Mouse (Mus musculus): ENCODE measurements at regions not wholly inside any gene's neighbourhood (a gene's known extent, or its start where the extent isn't known, plus 50 kb on each side); places are given as distances from the start of the nearest gene placed in this dataset.

DNA sequence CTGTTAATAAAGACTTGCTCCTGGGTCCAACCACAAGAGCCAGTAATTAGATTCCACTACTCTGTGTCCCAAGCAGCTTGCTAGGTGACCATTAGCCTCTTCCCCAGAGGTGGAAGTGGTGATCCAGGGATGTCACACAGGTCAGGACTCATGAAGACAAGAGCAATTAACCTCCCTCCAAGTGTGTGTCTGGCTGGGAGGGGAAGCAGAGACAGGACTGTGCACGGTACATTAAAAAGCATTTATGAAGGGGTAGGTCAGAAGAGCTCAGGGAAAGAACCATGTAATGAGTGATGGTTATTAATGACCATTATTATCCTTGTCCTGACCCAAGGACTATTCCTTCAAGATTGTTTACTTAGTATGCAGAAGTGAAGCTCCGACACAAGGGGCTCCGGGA, 136.9 kb upstream of the Gm6657 start:
- WGBS = 82% methylated on average over 3 of the region's 3 CpGs
- ATAC-seq (replicated peaks; ENCODE audit: low FRiP score) = no peak

DNA sequence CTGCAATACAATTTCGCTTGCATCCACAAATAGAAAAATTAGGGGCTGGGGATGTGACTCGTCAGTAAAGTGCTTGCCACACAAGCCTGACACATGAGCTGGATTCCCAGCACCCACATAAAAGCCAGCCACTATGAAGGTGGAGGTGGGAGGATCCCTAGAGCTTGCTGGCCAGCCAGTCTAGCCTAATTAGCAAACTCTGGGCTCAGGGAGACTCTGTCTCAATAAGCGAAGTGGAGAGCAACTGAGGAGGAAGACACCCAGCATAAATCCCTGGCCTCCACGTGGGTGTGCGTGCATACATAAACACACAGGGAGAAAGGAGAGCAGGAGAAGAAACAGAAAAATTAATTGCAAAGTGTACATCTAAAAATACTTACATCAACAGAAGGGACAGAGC, 134.1 kb upstream of the Gm6657 start:
- H3K9me3 ChIP-seq (ENCODE audit: control insufficient read depth, low read length) = no peaks in the 10 kb centered on the region
- H3K36me3 ChIP-seq (ENCODE audit: control insufficient read depth, insufficient read depth, low read length) = no peaks in the 10 kb centered on the region
- ATAC-seq (replicated peaks; ENCODE audit: low FRiP score) (no peak), DNase-seq (ENCODE audit: low spot score) (no peak)
- H3K4me1 ChIP-seq (replicated peaks; ENCODE audit: control insufficient read depth, insufficient read depth, low read length) = no peaks in the 10 kb centered on the region; the same call in 1 of the 2 replicates
- no peak overlapping the region for H3K4me2 ChIP-seq (ENCODE audit: low read depth, low read length, severe bottlenecking)
- H3K27me3 ChIP-seq (ENCODE audit: control insufficient read depth, insufficient read depth, low read length) = no peaks in the 10 kb centered on the region
- WGBS = 52% methylated on average over 5 of the region's 5 CpGs
- no peak overlapping the region for H3K4me3 ChIP-seq (ENCODE audit: low read depth, low read length)
- no peak overlapping the region for H3K27ac ChIP-seq (ENCODE audit: low read depth, low read length)
- H3K9ac ChIP-seq (ENCODE audit: low read length) = no peak overlapping the region

More for the DNA sequence above, 136.9 kb upstream of the Gm6657 start:
- no peaks in the 10 kb centered on the region; the same call in 1 of the 2 replicates for H3K4me1 ChIP-seq (replicated peaks; ENCODE audit: control insufficient read depth, insufficient read depth, low read length)
- no peak overlapping the region for H3K9ac ChIP-seq (ENCODE audit: low read length)
- no peak overlapping the region for H3K27ac ChIP-seq (ENCODE audit: low read depth, low read length)
- no peak overlapping the region for H3K4me2 ChIP-seq (ENCODE audit: low read depth, low read length, severe bottlenecking)
- H3K27me3 ChIP-seq (ENCODE audit: control insufficient read depth, insufficient read depth, low read length) = no peaks in the 10 kb centered on the region
- no peak for DNase-seq (ENCODE audit: low spot score)
- H3K36me3 ChIP-seq (ENCODE audit: control insufficient read depth, insufficient read depth, low read length) = no peaks in the 10 kb centered on the region
- no peak overlapping the region for H3K4me3 ChIP-seq (ENCODE audit: low read depth, low read length)
- H3K9me3 ChIP-seq (ENCODE audit: control insufficient read depth, low read length) = no peaks in the 10 kb centered on the region

DNA sequence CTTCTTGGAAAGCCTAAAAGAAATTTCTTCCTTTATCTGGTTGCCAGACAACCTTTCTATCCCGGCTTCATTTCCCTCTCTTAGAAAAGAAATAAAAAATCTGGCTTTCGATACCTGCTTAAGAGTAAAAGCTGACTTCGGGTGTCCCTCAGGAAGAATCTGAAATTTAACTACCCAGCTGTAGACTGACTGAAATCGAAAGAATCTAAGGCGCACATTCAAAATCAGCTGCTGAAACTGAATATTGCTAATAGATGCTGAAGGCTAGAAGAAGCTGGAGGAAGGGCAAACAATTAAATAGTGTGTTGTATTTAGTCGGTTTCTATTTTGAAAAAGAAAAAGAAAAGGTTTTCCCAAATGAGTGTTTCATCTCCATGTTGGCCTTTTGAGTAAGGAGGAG, 128.0 kb upstream of the Gm6657 start:
- Histone ChIP-seq H3K36me3 (ENCODE audit: control insufficient read depth, insufficient read depth, low read length) (no peaks in the 10 kb centered on the region), H3K4me1 (replicated peaks; ENCODE audit: control insufficient read depth, insufficient read depth, low read length) (no peaks in the 10 kb centered on the region), H3K4me3 (ENCODE audit: low read depth, low read length) (no peak overlapping the region), H3K9me3 (ENCODE audit: control insufficient read depth, low read length) (no peaks in the 10 kb centered on the region), H3K4me2 (ENCODE audit: low read depth, low read length, severe bottlenecking) (no peak overlapping the region), H3K27ac (ENCODE audit: low read depth, low read length) (no peak overlapping the region), H3K27me3 (ENCODE audit: control insufficient read depth, insufficient read depth, low read length) (no peaks in the 10 kb centered on the region), H3K9ac (ENCODE audit: low read length) (no peak overlapping the region)
- 90% methylated on average over 6 of the region's 6 CpGs for WGBS
- no peak for ATAC-seq (replicated peaks; ENCODE audit: low FRiP score)
- DNase-seq (ENCODE audit: low spot score) = no peak

DNA sequence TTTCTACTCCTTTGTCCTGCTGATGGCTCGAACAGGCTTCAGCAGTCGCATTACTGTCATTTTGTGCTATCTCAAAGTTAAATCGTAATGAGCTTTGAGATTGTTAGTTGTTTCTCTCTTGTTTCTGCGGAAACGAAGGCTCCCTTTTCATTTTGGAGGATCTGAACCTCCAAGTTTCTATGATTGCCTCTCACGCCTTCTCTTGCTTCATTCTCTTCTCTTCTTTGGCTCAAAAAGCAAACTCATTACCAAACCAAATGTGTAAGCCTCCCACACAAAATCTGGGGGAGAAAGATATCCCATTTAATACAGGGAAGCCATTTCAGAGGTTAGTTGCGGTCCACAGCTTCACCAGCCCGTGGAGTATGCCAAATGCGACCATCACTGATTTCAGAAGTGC, 121.1 kb upstream of the Gm6657 start:
- Histone ChIP-seq H3K4me2 (ENCODE audit: low read depth, low read length, severe bottlenecking) (no peak overlapping the region), H3K9me3 (ENCODE audit: control insufficient read depth, low read length) (no peaks in the 10 kb centered on the region), H3K4me1 (replicated peaks; ENCODE audit: control insufficient read depth, insufficient read depth, low read length) (no peaks in the 10 kb centered on the region), H3K36me3 (ENCODE audit: control insufficient read depth, insufficient read depth, low read length) (no peaks in the 10 kb centered on the region), H3K27me3 (ENCODE audit: control insufficient read depth, insufficient read depth, low read length) (no peaks in the 10 kb centered on the region), H3K27ac (ENCODE audit: low read depth, low read length) (no peak overlapping the region), H3K9ac (ENCODE audit: low read length) (no peak overlapping the region), H3K4me3 (ENCODE audit: low read depth, low read length) (no peak overlapping the region)
- ATAC-seq (replicated peaks; ENCODE audit: low FRiP score) (no peak), DNase-seq (ENCODE audit: low spot score) (no peak)
- 87% methylated on average over 9 of the region's 9 CpGs for WGBS

DNA sequence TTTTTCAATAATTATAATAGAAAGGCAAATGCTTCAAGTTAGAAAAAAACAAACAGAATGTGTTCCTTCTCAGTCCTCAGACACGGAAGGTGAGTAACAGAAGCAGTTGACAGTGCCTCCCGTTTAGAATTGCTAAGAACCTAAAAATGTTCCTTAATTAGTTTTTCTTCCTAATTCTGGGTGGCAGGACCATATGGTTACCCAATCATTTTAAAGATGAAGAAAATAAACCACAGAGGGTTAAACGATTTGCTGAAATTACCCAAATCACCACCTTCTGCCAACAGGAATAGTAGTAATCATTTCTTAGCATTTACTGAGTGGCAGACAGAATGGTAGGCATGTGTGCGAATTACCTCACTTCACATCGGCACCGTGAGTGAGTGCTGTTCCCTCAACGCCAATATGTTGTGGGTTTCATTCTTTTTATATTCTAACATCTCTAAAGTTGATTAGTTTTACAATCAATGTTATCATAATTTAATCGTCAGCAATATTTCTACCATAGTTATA, 119.7 kb upstream of the Gm6657 start:
- DNase-seq (ENCODE audit: low spot score) (no peak), ATAC-seq (replicated peaks; ENCODE audit: low FRiP score) (no peak)
- no peaks in the 10 kb centered on the region for H3K36me3 ChIP-seq (ENCODE audit: control insufficient read depth, insufficient read depth, low read length)
- H3K27me3 ChIP-seq (ENCODE audit: control insufficient read depth, insufficient read depth, low read length) = no peaks in the 10 kb centered on the region
- H3K4me2 ChIP-seq (ENCODE audit: low read depth, low read length, severe bottlenecking) = no peak overlapping the region
- no peak overlapping the region for H3K27ac ChIP-seq (ENCODE audit: low read depth, low read length)
- H3K9me3 ChIP-seq (ENCODE audit: control insufficient read depth, low read length) = no peaks in the 10 kb centered on the region
- no peak overlapping the region for H3K9ac ChIP-seq (ENCODE audit: low read length)
- no peak overlapping the region for H3K4me3 ChIP-seq (ENCODE audit: low read depth, low read length)
- no peaks in the 10 kb centered on the region for H3K4me1 ChIP-seq (replicated peaks; ENCODE audit: control insufficient read depth, insufficient read depth, low read length)
- 93% methylated on average over 8 of the region's 8 CpGs for WGBS

DNA sequence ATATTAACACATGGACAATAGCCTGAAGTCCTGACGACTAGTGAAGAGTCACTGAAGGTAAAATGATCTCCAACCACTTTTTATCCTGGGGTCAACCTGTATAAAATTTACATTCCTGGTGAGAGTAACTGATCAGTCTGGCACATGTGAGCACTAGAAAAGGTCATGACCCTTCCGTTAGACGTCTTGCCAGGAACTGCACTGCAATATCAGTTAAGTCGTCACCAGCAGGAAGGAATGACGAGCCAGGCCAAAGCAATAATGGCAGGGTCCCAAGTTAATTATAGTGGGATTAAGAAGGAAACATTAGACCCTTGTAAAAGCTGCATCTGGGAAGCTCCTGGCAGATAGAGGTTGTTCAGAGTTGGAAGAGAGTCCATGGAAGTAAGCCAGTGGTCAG, 116.8 kb upstream of the Gm6657 start:
- ATAC-seq (replicated peaks; ENCODE audit: low FRiP score) (no peak), DNase-seq (ENCODE audit: low spot score) (no peak)
- WGBS = 55% methylated on average over 5 of the region's 5 CpGs
- no peaks in the 10 kb centered on the region for H3K9me3 ChIP-seq (ENCODE audit: control insufficient read depth, low read length)
- no peak overlapping the region for H3K27ac ChIP-seq (ENCODE audit: low read depth, low read length)
- no peaks in the 10 kb centered on the region for H3K4me1 ChIP-seq (replicated peaks; ENCODE audit: control insufficient read depth, insufficient read depth, low read length)
- no peak overlapping the region for H3K4me2 ChIP-seq (ENCODE audit: low read depth, low read length, severe bottlenecking)
- no peaks in the 10 kb centered on the region for H3K27me3 ChIP-seq (ENCODE audit: control insufficient read depth, insufficient read depth, low read length)
- H3K36me3 ChIP-seq (ENCODE audit: control insufficient read depth, insufficient read depth, low read length) = no peaks in the 10 kb centered on the region
- H3K9ac ChIP-seq (ENCODE audit: low read length) = no peak overlapping the region
- no peak overlapping the region for H3K4me3 ChIP-seq (ENCODE audit: low read depth, low read length)

DNA sequence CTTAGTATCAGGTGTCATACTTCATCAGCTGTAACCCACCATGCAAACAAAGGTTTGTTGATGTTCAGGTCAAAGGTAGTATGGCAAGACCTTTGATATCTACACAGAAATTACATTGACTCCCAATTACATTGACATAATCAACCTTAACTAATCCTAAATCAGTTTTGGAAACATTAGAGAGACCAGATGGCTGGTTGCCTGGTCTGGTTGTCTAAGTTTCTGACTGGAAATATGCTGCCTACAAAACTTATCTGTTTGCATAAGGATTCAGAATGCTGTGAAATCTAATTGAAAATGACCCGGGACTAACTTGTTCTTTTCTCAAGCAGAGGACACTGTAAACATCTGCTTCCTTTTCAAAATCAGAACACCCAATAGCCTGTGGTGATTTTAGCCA, 111.9 kb upstream of the Gm6657 start:
- Histone ChIP-seq H3K27ac (ENCODE audit: low read depth, low read length) (no peak overlapping the region), H3K27me3 (ENCODE audit: control insufficient read depth, insufficient read depth, low read length) (no peaks in the 10 kb centered on the region), H3K4me2 (ENCODE audit: low read depth, low read length, severe bottlenecking) (no peak overlapping the region), H3K9me3 (ENCODE audit: control insufficient read depth, low read length) (no peaks in the 10 kb centered on the region), H3K9ac (ENCODE audit: low read length) (no peak overlapping the region), H3K4me3 (ENCODE audit: low read depth, low read length) (no peak overlapping the region), H3K4me1 (replicated peaks; ENCODE audit: control insufficient read depth, insufficient read depth, low read length) (no peaks in the 10 kb centered on the region), H3K36me3 (ENCODE audit: control insufficient read depth, insufficient read depth, low read length) (no peaks in the 10 kb centered on the region)
- DNase-seq (ENCODE audit: low spot score) (no peak), ATAC-seq (replicated peaks; ENCODE audit: low FRiP score) (no peak)
- WGBS = 78% methylated on average over 1 of the region's 1 CpGs

DNA sequence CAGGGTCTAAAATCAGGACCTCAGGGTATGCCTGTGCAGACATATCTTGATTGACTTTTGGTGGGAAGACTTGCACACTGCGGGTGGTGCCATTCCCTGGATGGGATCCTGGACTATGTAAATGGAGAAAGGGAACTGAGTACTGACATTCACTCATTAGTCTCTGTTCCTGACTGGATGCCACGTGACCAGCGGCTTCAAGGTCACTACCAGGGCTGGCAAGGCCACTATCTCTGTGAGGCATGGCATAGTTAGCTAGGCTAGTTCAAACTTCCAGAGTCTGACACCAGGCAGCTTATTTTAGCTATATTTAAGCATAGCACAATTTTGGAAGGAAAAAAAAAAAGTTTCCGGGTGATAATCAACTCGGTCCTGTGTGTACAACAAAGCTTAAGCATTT, 108.0 kb upstream of the Gm6657 start:
- Histone ChIP-seq H3K36me3 (ENCODE audit: control insufficient read depth, insufficient read depth, low read length) (no peaks in the 10 kb centered on the region), H3K9me3 (ENCODE audit: control insufficient read depth, low read length) (no peaks in the 10 kb centered on the region), H3K9ac (ENCODE audit: low read length) (no peak overlapping the region), H3K27me3 (ENCODE audit: control insufficient read depth, insufficient read depth, low read length) (no peaks in the 10 kb centered on the region), H3K27ac (ENCODE audit: low read depth, low read length) (no peak overlapping the region), H3K4me3 (ENCODE audit: low read depth, low read length) (no peak overlapping the region), H3K4me1 (replicated peaks; ENCODE audit: control insufficient read depth, insufficient read depth, low read length) (no peaks in the 10 kb centered on the region), H3K4me2 (ENCODE audit: low read depth, low read length, severe bottlenecking) (no peak overlapping the region)
- DNase-seq (ENCODE audit: low spot score) (no peak), ATAC-seq (replicated peaks; ENCODE audit: low FRiP score) (no peak)
- WGBS = 91% methylated on average over 5 of the region's 5 CpGs

DNA sequence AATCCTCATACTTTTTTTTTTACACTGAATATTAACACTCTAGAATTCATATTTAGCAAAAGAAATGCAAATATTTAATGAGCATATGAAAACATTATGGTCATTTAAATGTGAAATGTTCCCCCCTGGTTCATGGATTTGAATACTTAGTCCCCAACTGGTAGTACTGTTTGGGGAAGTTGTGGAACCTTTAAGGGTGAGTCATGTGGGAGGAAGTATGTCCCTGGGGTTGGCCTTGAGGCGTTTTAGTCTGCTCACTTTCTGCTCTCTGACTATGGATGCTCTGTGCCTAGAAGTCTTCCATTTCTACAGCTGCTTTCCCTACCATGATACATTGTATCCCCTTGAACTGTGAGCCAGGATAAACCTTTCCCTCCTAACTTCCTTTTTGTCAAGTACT, 106.1 kb upstream of the Gm6657 start:
- DNase-seq (ENCODE audit: low spot score) (no peak), ATAC-seq (replicated peaks; ENCODE audit: low FRiP score) (no peak)
- Histone ChIP-seq H3K27ac (ENCODE audit: low read depth, low read length) (no peak overlapping the region), H3K9me3 (ENCODE audit: control insufficient read depth, low read length) (no peaks in the 10 kb centered on the region), H3K36me3 (ENCODE audit: control insufficient read depth, insufficient read depth, low read length) (no peaks in the 10 kb centered on the region), H3K4me2 (ENCODE audit: low read depth, low read length, severe bottlenecking) (no peak overlapping the region), H3K27me3 (ENCODE audit: control insufficient read depth, insufficient read depth, low read length) (no peaks in the 10 kb centered on the region), H3K4me3 (ENCODE audit: low read depth, low read length) (no peak overlapping the region), H3K4me1 (replicated peaks; ENCODE audit: control insufficient read depth, insufficient read depth, low read length) (no peaks in the 10 kb centered on the region), H3K9ac (ENCODE audit: low read length) (no peak overlapping the region)
- 78% methylated on average over 1 of the region's 1 CpGs for WGBS

Data from forebrain, embryonic 11.5 days (tissue).